Mouse (Mus musculus) ES-Bruce4 (cell line): ENCODE data around the gene Zdhhc16. TPM values are rescaled to one million over a fixed set of nuclear protein-coding genes. Genes with fewer than 3 reads are reported as not detected.

Experiments
- H3K27ac ChIP-seq: 2 replicates; pipeline ENCODE4 v1.5.1; 2012; ENCODE audit warnings: low read length, inconsistent platforms; ENCODE audit not compliant: insufficient read depth
- H3K27me3 ChIP-seq: 2 replicates; pipeline ENCODE4 v1.6.1; 2012; ENCODE audit warnings: mild to moderate bottlenecking, low read length, inconsistent platforms; ENCODE audit not compliant: control insufficient read depth, poor library complexity, insufficient read depth, severe bottlenecking
- H3K36me3 ChIP-seq: 2 replicates; pipeline ENCODE4 v1.6.1; 2012; ENCODE audit warnings: inconsistent platforms, mild to moderate bottlenecking, low read length, moderate library complexity; ENCODE audit not compliant: control insufficient read depth, poor library complexity, insufficient read depth, severe bottlenecking
- H3K4me1 ChIP-seq: one replicate; pipeline ENCODE4 v1.8.1; 2011; ENCODE audit warnings: low read length; ENCODE audit not compliant: control insufficient read depth, insufficient read depth
- H3K4me3 ChIP-seq: 2 replicates; pipeline ENCODE4 v1.5.1; 2011; ENCODE audit warnings: low read depth, mild to moderate bottlenecking, low read length
- H3K9ac ChIP-seq: 2 replicates; pipeline ENCODE4 v1.6.1; 2012; ENCODE audit warnings: low read depth, mild to moderate bottlenecking, inconsistent platforms; ENCODE audit not compliant: poor library complexity, severe bottlenecking
- H3K9me3 ChIP-seq: replicated peaks from 2 replicates; pipeline ENCODE4 v1.6.1; 2012; ENCODE audit warnings: mild to moderate bottlenecking, low read length, inconsistent platforms; ENCODE audit not compliant: control insufficient read depth, poor library complexity, insufficient read depth, severe bottlenecking
- CTCF ChIP-seq: IDR thresholded peaks from one replicate; pipeline ENCODE4 v1.8.1; 2011; ENCODE audit warnings: low read depth, low read length
- EP300 ChIP-seq: IDR thresholded peaks from 2 replicates; pipeline ENCODE4 v1.6.1; 2011; ENCODE audit warnings: low read depth, low read length; ENCODE audit not compliant: insufficient read depth
- POLR2A ChIP-seq: IDR thresholded peaks from one replicate; pipeline ENCODE4 v1.8.1; 2011; ENCODE audit warnings: low read length; ENCODE audit not compliant: insufficient read depth
- polyA plus RNA-seq: library from polyadenylated mRNA; stranded (reverse); fragments of >200 nt; gene quantifications from 2 replicates; pipeline ENCODE4 v1.2.4, GENCODE M21; 2011; ENCODE audit warnings: low read depth; ENCODE audit not compliant: missing spikeins, insufficient read depth, insufficient read length

Zdhhc16 gene
- polyA plus RNA-seq, 1 experiment = 49.7 TPM

GRCm38 (mm10) chr19:41989810-41990209 lies 56.5 kb downstream of the Zdhhc16 start:
- H3K27me3 ChIP-seq = no peaks in the 10 kb centered on the region
- H3K36me3 ChIP-seq = no peaks in the 10 kb centered on the region
- H3K27ac ChIP-seq = no peak overlapping the region
- H3K9me3 ChIP-seq = no peaks in the 10 kb centered on the region
- no peak overlapping the region for H3K4me3 ChIP-seq
- no peaks in the 10 kb centered on the region for H3K4me1 ChIP-seq
- H3K9ac ChIP-seq = no peak overlapping the region
- no peak for TF ChIP-seq CTCF
- no peak for TF ChIP-seq EP300
- TF ChIP-seq POLR2A = no peak

- TF ChIP-seq EP300 (no peak), POLR2A (no peak), CTCF (no peak)
- Histone ChIP-seq H3K9me3 (no peaks in the 10 kb centered on the region), H3K4me1 (peaks cover 8% of the 10 kb centered on the region), H3K9ac (no peak overlapping the region), H3K27ac (no peak overlapping the region), H3K27me3 (no peaks in the 10 kb centered on the region), H3K36me3 (no peaks in the 10 kb centered on the region), H3K4me3 (no peak overlapping the region)
Measured at GRCm38 (mm10) chr19:41991926-41992477, 58.7 kb downstream of the Zdhhc16 start.

- TF ChIP-seq EP300 = no peak
- TF ChIP-seq CTCF = no peak
- no peak for TF ChIP-seq POLR2A
- no peak overlapping the region for H3K9ac ChIP-seq
- no peaks in the 10 kb centered on the region for H3K9me3 ChIP-seq
- H3K36me3 ChIP-seq = no peaks in the 10 kb centered on the region
- H3K27ac ChIP-seq = no peak overlapping the region
- no peaks in the 10 kb centered on the region for H3K27me3 ChIP-seq
- peaks cover 10% of the 10 kb centered on the region for H3K4me1 ChIP-seq
- H3K4me3 ChIP-seq = no peak overlapping the region
Measured at GRCm38 (mm10) chr19:41992971-41993370, 59.7 kb downstream of the Zdhhc16 start.

GRCm38 (mm10) chr19:41993484-41993883 lies 60.2 kb downstream of the Zdhhc16 start:
- no peak overlapping the region for H3K9ac ChIP-seq
- no peaks in the 10 kb centered on the region for H3K36me3 ChIP-seq
- no peak overlapping the region for H3K27ac ChIP-seq
- H3K9me3 ChIP-seq = no peaks in the 10 kb centered on the region
- H3K27me3 ChIP-seq = no peaks in the 10 kb centered on the region
- peaks cover 10% of the 10 kb centered on the region for H3K4me1 ChIP-seq
- no peak for TF ChIP-seq POLR2A
- no peak for TF ChIP-seq EP300
- no peak for TF ChIP-seq CTCF
- H3K4me3 ChIP-seq = no peak overlapping the region

Other genes starting within 250 kb of the Zdhhc16 start
- gene Slit1, start 189.8 kb upstream of the Zdhhc16 start, polyA plus RNA-seq = 1.2 and 1.4 TPM in 2 replicates
- 75.7 and 80.1 TPM in 2 replicates for gene Arhgap19, start 131.4 kb upstream of the Zdhhc16 start, polyA plus RNA-seq
- 2.1 and 2.3 TPM in 2 replicates for gene Frat1, start 103.5 kb upstream of the Zdhhc16 start, polyA plus RNA-seq
- gene Frat2, start 85.3 kb upstream of the Zdhhc16 start, polyA plus RNA-seq = 7.6 and 10.0 TPM in 2 replicates
- gene Rrp12, start 37.3 kb upstream of the Zdhhc16 start, polyA plus RNA-seq = 23.1 and 24.5 TPM in 2 replicates
- gene Pgam1, start 21.6 kb upstream of the Zdhhc16 start, polyA plus RNA-seq = 668 and 681 TPM in 2 replicates
- 52.4 and 55.8 TPM in 2 replicates for gene Exosc1, start 57 bp upstream of the Zdhhc16 start, polyA plus RNA-seq
- gene Mms19, start 47.7 kb downstream of the Zdhhc16 start, polyA plus RNA-seq = 77.9 and 83.9 TPM in 2 replicates
- gene Ubtd1, start 48.3 kb downstream of the Zdhhc16 start, polyA plus RNA-seq = 11.1 and 13.1 TPM in 2 replicates
- gene Ankrd2, start 102.5 kb downstream of the Zdhhc16 start, polyA plus RNA-seq = not detected in 2 replicates
- 0.91 and 1.2 TPM in 2 replicates for gene Hoga1, start 112.1 kb downstream of the Zdhhc16 start, polyA plus RNA-seq
- gene 4933411K16Rik, start 118.8 kb downstream of the Zdhhc16 start, polyA plus RNA-seq = not detected in 2 replicates
- gene Morn4, start 152.9 kb downstream of the Zdhhc16 start, polyA plus RNA-seq = 18.8 and 19.6 TPM in 2 replicates
- gene Pi4k2a, start 157.0 kb downstream of the Zdhhc16 start, polyA plus RNA-seq = 27.2 and 30.4 TPM in 2 replicates
- gene Avpi1, start 195.6 kb downstream of the Zdhhc16 start, polyA plus RNA-seq = 44.7 and 49.2 TPM in 2 replicates
- gene Marveld1, start 213.9 kb downstream of the Zdhhc16 start, polyA plus RNA-seq = 15.0 and 17.7 TPM in 2 replicates
- gene Zfyve27, start 230.5 kb downstream of the Zdhhc16 start, polyA plus RNA-seq = 24.4 and 25.0 TPM in 2 replicates